Mouse (Mus musculus) spleen, adult 2 months (tissue): Measurements from ENCODE around the gene Grik4. TPM values are rescaled to one million over a fixed set of nuclear protein-coding genes. Genes with fewer than 3 reads are reported as not detected.
A peak's percentile ranks its signal among the peaks of the same experiment; 100 is the strongest.

ENCODE experiments used
- DNase-seq, 2 experiments: peaks; one replicate each; pipeline versions ENCODE4 v3.0.0 to v3.0.0-alpha.2; 2012 to 2021; ENCODE audit warnings: low spot score in 2 of 2, low read depth in 1 of 2
- H3K27ac ChIP-seq: fragments of 200-500 bp; 2 replicates; pipeline ENCODE4 v1.5.1; 2012; ENCODE audit warnings: low read length, inconsistent platforms; ENCODE audit not compliant: insufficient read depth
- H3K27me3 ChIP-seq: fragments of 200-500 bp; 2 replicates; pipeline ENCODE4 v1.6.1; 2012; ENCODE audit warnings: mild to moderate bottlenecking, moderate library complexity, low read length, inconsistent platforms; ENCODE audit not compliant: control insufficient read depth, insufficient read depth
- H3K36me3 ChIP-seq: fragments of 200-500 bp; 2 replicates; pipeline ENCODE4 v1.6.1; 2012; ENCODE audit warnings: mild to moderate bottlenecking, low read length, inconsistent platforms; ENCODE audit not compliant: control insufficient read depth, insufficient read depth
- H3K4me1 ChIP-seq: fragments of 200-500 bp; 2 replicates; pipeline ENCODE4 v1.6.1; 2011; ENCODE audit warnings: inconsistent platforms; ENCODE audit not compliant: control insufficient read depth, insufficient read depth, insufficient read length
- H3K4me3 ChIP-seq: fragments of 200-500 bp; 2 replicates; pipeline ENCODE4 v1.5.1; 2011; ENCODE audit warnings: mild to moderate bottlenecking, inconsistent platforms; ENCODE audit not compliant: insufficient read depth, insufficient read length; ENCODE audit errors: extremely low read depth
- CTCF ChIP-seq: fragments of 200-500 bp; IDR thresholded peaks from 2 replicates; pipeline ENCODE4 v1.5.1; 2011; ENCODE audit warnings: mild to moderate bottlenecking, inconsistent platforms; ENCODE audit not compliant: insufficient read depth, insufficient read length, insufficient replicate concordance; ENCODE audit errors: extremely low read depth
- POLR2A ChIP-seq: fragments of 200-500 bp; IDR thresholded peaks from 2 replicates; pipeline ENCODE4 v1.6.1; 2011; ENCODE audit warnings: low read depth, low read length, inconsistent platforms
- WGBS: fragments of 180-500 bp; shearing (Covaris S2); methylation state at CpG from one replicate; pipeline ENCODE4 v1.1.7; 2018; 5-methylcytosine and 5-hydroxymethylcytosine counted together
- polyA plus RNA-seq: library from polyadenylated mRNA; depleted of rRNA; stranded (reverse); fragments of >200 nt; gene quantifications from 2 replicates; pipeline ENCODE4 v1.2.3, GENCODE M21; 2012

The Grik4 gene
- polyA plus RNA-seq, 1 experiment: 0.19 TPM

DNA sequence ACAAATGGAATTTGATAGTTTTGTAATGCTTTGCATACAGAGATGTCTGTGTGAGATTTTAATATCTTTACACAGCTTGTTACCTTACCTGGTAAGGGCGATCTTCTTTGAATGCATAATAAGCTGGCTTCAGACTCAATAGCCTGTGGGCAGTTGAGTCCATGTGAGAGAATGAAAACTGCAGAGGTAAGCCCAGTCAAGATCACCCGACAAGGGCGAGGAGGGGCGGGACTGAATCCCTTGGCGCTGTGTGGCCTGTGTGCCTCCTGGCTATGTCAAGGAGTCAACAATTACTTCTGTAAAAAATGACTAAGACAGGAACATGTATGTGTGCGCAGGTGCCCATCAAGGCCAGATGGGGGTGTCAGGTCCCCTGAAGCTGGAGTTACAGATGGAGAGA lies 18.2 kb upstream of the Grik4 start:
- Histone ChIP-seq H3K4me3 (no peak overlapping the region), H3K27ac (no peak overlapping the region), H3K4me1 (no peaks in the 10 kb centered on the region), H3K36me3 (no peaks in the 10 kb centered on the region), H3K27me3 (no peaks in the 10 kb centered on the region)
- TF ChIP-seq CTCF: no peak
- no peak for TF ChIP-seq POLR2A
- WGBS: 89% methylated on average over 6 of the region's 6 CpGs
- DNase-seq: no peak

DNA sequence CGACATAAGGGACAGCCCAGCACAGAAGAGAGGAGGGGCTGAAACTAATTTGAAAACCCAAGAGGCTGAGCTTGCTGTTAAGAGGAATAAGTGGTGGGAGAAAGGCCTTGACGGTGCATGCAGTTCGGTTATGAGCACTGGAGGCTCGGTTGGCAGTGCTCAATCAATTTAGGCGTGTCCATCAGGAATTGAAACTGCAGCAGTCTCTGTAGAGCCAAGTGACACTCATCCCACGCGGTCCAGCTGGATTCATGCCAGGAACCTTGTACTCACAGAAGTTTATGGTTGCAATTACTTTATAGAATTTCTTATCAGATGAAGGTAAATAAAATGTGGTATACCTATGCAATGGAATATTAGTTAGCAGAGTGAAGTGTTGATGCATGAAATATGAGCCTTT lies 14.1 kb upstream of the Grik4 start:
- no peaks in the 10 kb centered on the region for H3K36me3 ChIP-seq
- 71% methylated on average over 7 of the region's 7 CpGs for WGBS
- TF ChIP-seq POLR2A (no peak), CTCF (no peak)

DNA sequence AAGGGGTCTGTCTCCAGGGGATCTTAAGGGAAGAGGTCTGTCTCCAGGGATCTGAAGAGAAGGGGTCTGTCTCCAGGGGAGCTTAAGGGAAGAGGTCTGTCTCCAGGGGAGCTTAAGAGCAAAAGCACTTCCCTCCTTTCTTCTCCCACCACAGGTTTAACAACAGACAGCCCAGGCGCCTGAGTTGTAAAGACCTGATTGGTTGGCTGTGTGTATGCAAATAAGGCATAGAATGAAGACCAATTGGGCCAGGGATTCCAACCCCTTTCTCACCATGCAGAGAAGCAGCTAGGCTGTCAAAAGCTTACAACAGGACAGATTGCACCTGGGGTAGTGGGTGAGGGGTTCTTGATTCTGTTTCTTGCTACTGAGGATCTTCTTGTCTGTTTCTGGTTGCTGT lies 4.1 kb upstream of the Grik4 start:
- Histone ChIP-seq H3K4me1 (peaks cover 4% of the 10 kb centered on the region; the same call in 1 of the 2 replicates), H3K4me3 (no peak overlapping the region), H3K27ac (no peak overlapping the region), H3K36me3 (no peaks in the 10 kb centered on the region), H3K27me3 (peaks cover 12% of the 10 kb centered on the region)
- TF ChIP-seq POLR2A (no peak), CTCF (no peak)
- DNase-seq: no peak
- 33% methylated on average over 1 of the region's 1 CpGs for WGBS

More for the DNA sequence above, 14.1 kb upstream of the Grik4 start:
- Histone ChIP-seq H3K4me1 (no peaks in the 10 kb centered on the region), H3K27me3 (no peaks in the 10 kb centered on the region), H3K4me3 (no peak overlapping the region), H3K27ac (no peak overlapping the region)
- DNase-seq: no peak

DNA sequence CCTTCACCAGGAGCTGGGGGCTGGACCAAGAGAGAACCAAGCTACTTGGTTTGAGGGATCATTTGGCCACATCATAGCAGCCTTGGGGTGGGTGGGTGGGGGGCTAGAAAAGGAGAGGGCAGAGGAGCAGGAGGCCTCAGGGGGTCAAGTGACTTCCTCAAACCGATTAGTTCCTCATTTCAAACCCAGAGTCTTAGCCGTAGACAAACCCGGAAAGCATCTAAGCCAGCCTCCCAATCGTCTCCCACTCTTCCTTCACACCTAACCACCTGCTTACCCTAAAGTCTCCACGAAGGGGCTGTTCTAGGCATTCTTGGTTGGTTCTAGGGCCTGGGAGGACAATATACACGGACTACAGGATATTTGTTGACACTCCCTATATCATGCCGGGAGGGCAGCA lies 881 bp upstream of the Grik4 start:
- H3K27ac ChIP-seq: no peak overlapping the region
- TF ChIP-seq CTCF (no peak), POLR2A (no peak)
- WGBS: 19% methylated on average over 7 of the region's 7 CpGs
- no peaks in the 10 kb centered on the region for H3K36me3 ChIP-seq
- peaks cover 4% of the 10 kb centered on the region; the same call in 1 of the 2 replicates for H3K4me1 ChIP-seq
- no peak overlapping the region for H3K4me3 ChIP-seq
- DNase-seq: no peak
- H3K27me3 ChIP-seq: peaks cover 17% of the 10 kb centered on the region

DNA sequence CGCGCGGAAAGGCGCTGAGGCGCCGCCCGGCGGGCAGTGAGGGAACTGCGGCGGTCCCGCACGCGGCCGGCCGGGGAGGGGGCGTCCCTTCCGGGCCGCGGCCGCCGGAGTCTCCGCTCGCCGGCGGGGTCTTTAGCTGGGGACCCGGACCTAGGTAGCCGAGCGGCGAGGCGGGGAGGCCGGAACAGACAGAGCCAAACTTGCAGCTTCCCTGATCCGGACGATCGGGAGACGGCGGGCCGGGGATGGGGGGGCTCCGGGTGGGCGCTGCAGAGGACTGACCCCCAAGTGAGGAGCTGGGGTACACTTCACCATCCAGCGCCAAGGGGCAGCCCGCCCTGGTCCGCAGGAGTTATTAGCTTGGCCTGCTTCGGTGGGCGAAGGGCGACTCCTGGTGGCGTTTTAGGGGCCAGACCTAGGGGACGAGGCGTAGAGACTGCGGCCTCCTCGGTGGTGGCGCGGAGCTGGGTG lies 278 bp upstream of the Grik4 start:
- 1% methylated on average over 51 of the region's 52 CpGs for WGBS
- Histone ChIP-seq H3K36me3 (no peaks in the 10 kb centered on the region), H3K27me3 (peaks cover 17% of the 10 kb centered on the region), H3K4me1 (peaks cover 4% of the 10 kb centered on the region; the same call in 1 of the 2 replicates), H3K27ac (no peak overlapping the region), H3K4me3 (peak overlapping the region; percentile 32; the same call in 1 of the 2 replicates)
- TF ChIP-seq POLR2A (no peak), CTCF (peak; percentile 81)
- DNase-seq: peak; percentile 17 to 66

DNA sequence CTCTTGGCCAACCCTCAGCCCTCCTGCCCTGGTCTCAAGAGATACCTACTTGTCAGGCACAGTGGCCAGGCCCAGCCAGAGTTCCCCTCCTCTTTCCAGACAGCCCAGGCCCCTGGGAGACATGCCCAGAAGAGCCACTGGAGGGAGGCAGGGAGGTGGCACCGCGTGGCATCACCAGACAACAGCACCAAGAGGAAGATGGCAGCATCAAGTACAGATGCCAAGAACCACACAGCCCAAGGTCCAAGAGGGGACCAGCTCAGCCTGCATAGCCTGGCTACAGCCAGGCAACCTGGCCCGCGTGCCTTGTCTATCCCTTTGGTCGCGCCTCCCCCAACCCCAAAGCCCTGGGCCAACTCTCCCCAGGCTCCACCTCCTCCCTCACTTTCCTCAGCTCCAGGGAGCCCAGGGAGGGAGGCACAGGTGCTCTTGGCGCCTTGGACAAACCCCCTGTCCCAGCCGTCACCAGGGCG lies 1.2 kb downstream of the Grik4 start:
- Histone ChIP-seq H3K4me3 (no peak overlapping the region), H3K36me3 (no peaks in the 10 kb centered on the region), H3K27ac (no peak overlapping the region), H3K27me3 (peaks cover 17% of the 10 kb centered on the region), H3K4me1 (peaks cover 4% of the 10 kb centered on the region; the same call in 1 of the 2 replicates)
- no peak for DNase-seq
- TF ChIP-seq POLR2A: no peak
- TF ChIP-seq CTCF: no peak
- WGBS: 25% methylated on average over 9 of the region's 9 CpGs

DNA sequence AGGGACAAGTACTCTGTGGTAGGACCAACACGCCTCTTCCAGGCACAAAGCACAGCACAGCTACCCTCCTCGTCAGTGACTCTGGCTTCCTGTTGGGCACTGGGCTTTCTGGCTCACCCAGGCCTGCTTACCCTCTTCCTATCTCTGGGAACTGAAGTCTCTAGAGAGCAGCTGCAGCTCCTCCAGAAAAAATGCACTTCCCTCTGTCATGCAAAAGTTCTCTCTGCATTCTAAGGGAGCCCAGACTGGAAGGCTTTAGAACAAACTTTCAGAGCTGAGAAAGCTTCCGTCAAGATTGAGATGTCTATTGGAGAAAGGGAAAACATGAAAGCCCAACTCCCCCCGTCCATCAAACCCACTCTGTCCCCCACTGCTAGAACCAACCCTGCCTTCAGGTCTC lies 2.1 kb downstream of the Grik4 start:
- H3K4me3 ChIP-seq: no peak overlapping the region
- no peak overlapping the region for H3K27ac ChIP-seq
- WGBS: 46% methylated on average over 4 of the region's 4 CpGs
- TF ChIP-seq POLR2A: no peak
- no peak for TF ChIP-seq CTCF
- no peak for DNase-seq
- peaks cover 4% of the 10 kb centered on the region; the same call in 1 of the 2 replicates for H3K4me1 ChIP-seq
- peaks cover 17% of the 10 kb centered on the region for H3K27me3 ChIP-seq
- no peaks in the 10 kb centered on the region for H3K36me3 ChIP-seq

DNA sequence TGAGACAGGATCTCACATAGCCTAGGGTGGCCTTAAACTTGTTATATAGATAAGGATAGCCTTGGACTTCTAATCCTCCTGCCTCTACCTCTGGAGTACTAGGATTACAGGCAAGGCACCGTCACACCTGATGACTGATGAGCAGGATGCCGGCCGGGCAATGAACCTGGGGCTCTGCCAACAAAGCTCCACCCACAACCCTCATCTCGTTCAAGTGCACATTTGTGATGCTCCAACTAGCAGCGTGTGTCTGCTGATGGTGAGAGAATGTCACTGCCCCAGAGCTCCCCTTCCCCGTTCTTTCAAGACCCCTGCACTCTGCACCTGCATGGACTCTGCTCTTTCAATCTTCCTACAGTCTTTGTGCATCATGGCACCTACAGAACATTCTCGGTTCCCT lies 12.1 kb downstream of the Grik4 start:
- H3K4me1 ChIP-seq: no peaks in the 10 kb centered on the region
- H3K36me3 ChIP-seq: no peaks in the 10 kb centered on the region
- TF ChIP-seq POLR2A (no peak), CTCF (no peak)
- H3K4me3 ChIP-seq: no peak overlapping the region
- DNase-seq: no peak
- WGBS: 52% methylated on average over 7 of the region's 7 CpGs
- no peak overlapping the region for H3K27ac ChIP-seq
- H3K27me3 ChIP-seq: no peaks in the 10 kb centered on the region
